Mouse (Mus musculus): ENCODE measurements at regions not wholly inside any gene's neighbourhood (a gene's known extent, or its start where the extent isn't known, plus 50 kb on each side); places are given as distances from the start of the nearest gene placed in this dataset.

DNA sequence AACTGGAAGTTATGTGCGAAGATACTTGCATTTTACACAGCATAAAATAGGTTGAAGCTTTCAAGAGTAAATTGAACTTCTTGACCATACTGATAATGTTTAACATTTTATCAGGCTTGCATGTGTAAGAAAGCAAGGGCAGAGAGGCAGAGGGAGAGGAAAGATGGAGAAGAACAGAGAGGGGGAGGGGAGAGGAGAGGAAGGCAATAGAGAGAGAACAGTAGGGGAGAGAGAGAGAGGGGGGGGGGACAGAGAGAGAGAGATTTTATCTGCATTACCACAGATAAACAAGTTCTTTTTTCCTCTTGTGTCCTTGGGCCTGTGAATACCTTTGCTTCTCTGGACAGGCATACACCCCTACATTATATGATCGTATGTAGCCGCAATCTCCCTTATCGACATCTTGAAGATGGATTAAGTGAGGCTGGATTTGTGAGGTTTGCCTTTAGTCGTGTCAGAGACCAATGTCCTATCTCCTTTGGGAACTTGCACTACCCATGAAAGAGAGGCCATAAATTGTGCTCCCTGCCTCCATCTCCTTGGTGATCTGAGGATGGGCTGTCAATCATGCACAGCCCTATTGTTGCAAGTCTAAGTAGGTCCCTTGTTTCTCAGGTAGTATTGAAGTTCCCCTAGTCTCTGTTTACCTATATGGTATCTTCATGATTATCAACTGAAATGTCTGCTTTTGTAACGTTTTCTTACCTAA is 217.7 kb downstream of the Gm11146 start:
- Histone ChIP-seq H3K27ac (ENCODE audit: insufficient read depth, low read depth, low read length) (no peak overlapping the region), H3K27me3 (replicated peaks; ENCODE audit: control insufficient read depth, insufficient read depth, low read length) (no peaks in the 10 kb centered on the region), H3K36me3 (ENCODE audit: control insufficient read depth, insufficient read depth, low read length) (no peaks in the 10 kb centered on the region), H3K4me3 (ENCODE audit: insufficient read depth, low read depth, low read length) (no peak overlapping the region), H3K4me1 (ENCODE audit: control insufficient read depth, insufficient read depth, low read length) (0 out of 2 replicates have a peak, but pooled peaks cover 3% of the 10 kb centered on the region)
- no peak for TF ChIP-seq POLR2A (IDR thresholded peaks at IDR 0.05; ENCODE audit: low read depth, low read length)
- TF ChIP-seq CTCF (conservative IDR thresholded peaks at IDR 0.05; ENCODE audit: insufficient read depth, insufficient read length, low read depth, low read length): no peak
- DNase-seq: no peak
- WGBS: 87% methylated on average over 6 of the region's 6 CpGs

DNA sequence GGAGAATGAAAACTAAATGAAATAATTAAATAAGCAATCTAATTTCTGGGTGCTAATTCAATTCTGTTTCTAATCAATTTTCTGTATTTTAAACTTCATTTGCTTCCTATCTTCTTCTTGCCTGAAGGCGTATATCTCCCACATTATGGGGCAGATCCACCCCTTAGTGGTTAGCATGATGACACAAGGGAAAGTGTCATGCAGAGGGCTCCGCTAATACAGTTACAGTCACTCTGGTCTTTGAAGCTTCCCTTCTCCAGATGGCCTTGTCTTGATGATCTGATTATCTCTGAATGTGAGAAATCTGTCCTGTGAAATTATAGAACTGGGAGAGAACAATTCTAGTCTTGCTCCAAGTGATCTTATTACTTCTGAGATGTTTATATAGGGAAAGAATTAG is 219.1 kb downstream of the Gm11146 start:
- no peak overlapping the region for H3K4me3 ChIP-seq (ENCODE audit: insufficient read depth, low read depth, low read length)
- no peak overlapping the region for H3K27ac ChIP-seq (ENCODE audit: insufficient read depth, low read depth, low read length)
- DNase-seq: no peak
- H3K36me3 ChIP-seq (ENCODE audit: control insufficient read depth, insufficient read depth, low read length): no peaks in the 10 kb centered on the region
- 96% methylated on average over 2 of the region's 2 CpGs for WGBS
- 0 out of 2 replicates have a peak, but pooled peaks cover 3% of the 10 kb centered on the region for H3K4me1 ChIP-seq (ENCODE audit: control insufficient read depth, insufficient read depth, low read length)
- H3K27me3 ChIP-seq (replicated peaks; ENCODE audit: control insufficient read depth, insufficient read depth, low read length): no peaks in the 10 kb centered on the region
- TF ChIP-seq CTCF (conservative IDR thresholded peaks at IDR 0.05; ENCODE audit: insufficient read depth, insufficient read length, low read depth, low read length) (no peak), POLR2A (IDR thresholded peaks at IDR 0.05; ENCODE audit: low read depth, low read length) (no peak)

DNA sequence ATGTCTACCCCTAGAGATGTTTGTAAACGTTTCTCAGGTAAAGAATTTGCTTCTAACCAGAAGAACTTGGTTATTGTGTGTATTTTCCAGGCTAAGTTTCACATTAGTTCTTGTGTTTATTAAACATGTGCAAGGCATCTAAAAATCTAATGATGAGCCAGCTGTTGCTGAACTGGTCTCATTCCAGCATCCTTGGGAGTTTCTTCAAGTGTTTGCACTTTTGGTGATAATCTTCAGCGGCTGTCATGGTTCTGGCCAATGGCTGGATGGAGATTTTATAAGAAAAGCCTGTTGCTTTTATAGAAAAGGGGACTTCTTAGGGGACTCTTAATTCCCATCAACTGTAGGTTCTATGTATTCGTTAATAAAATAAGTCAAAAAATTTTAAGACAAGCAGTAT is 229.1 kb downstream of the Gm11146 start:
- Histone ChIP-seq H3K27ac (ENCODE audit: insufficient read depth, low read depth, low read length) (no peak overlapping the region), H3K36me3 (ENCODE audit: control insufficient read depth, insufficient read depth, low read length) (no peaks in the 10 kb centered on the region), H3K4me1 (ENCODE audit: control insufficient read depth, insufficient read depth, low read length) (no peaks in the 10 kb centered on the region), H3K27me3 (replicated peaks; ENCODE audit: control insufficient read depth, insufficient read depth, low read length) (no peaks in the 10 kb centered on the region), H3K4me3 (ENCODE audit: insufficient read depth, low read depth, low read length) (no peak overlapping the region)
- no peak for DNase-seq
- TF ChIP-seq CTCF (conservative IDR thresholded peaks at IDR 0.05; ENCODE audit: insufficient read depth, insufficient read length, low read depth, low read length) (no peak), POLR2A (IDR thresholded peaks at IDR 0.05; ENCODE audit: low read depth, low read length) (no peak)
- WGBS: 79% methylated on average over 3 of the region's 3 CpGs

DNA sequence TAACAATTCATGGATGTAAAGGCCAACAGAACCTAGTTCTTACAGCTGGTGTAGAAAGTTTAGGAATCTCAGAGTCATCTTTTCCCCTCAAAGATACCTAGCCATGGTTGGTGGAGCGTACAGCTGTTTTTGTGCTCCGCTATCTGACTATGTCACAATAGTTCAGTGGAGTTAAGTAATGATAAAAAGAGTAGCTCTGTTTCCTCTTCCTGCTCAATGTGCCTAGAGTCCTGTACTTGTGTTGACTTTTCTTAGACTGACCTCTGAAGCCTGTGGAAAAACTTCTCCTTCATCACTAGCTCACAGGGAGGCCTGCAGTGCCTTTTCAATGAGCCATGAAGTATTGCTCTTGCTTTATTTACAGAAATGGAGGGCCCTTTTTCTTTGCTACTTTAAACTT is 232.1 kb downstream of the Gm11146 start:
- H3K27me3 ChIP-seq (replicated peaks; ENCODE audit: control insufficient read depth, insufficient read depth, low read length): no peaks in the 10 kb centered on the region
- H3K4me1 ChIP-seq (ENCODE audit: control insufficient read depth, insufficient read depth, low read length): no peaks in the 10 kb centered on the region
- TF ChIP-seq CTCF (conservative IDR thresholded peaks at IDR 0.05; ENCODE audit: insufficient read depth, insufficient read length, low read depth, low read length) (no peak), POLR2A (IDR thresholded peaks at IDR 0.05; ENCODE audit: low read depth, low read length) (no peak)
- H3K27ac ChIP-seq (ENCODE audit: insufficient read depth, low read depth, low read length): no peak overlapping the region
- no peak overlapping the region for H3K4me3 ChIP-seq (ENCODE audit: insufficient read depth, low read depth, low read length)
- H3K36me3 ChIP-seq (ENCODE audit: control insufficient read depth, insufficient read depth, low read length): no peaks in the 10 kb centered on the region
- DNase-seq: no peak
- 86% methylated on average over 2 of the region's 2 CpGs for WGBS

DNA sequence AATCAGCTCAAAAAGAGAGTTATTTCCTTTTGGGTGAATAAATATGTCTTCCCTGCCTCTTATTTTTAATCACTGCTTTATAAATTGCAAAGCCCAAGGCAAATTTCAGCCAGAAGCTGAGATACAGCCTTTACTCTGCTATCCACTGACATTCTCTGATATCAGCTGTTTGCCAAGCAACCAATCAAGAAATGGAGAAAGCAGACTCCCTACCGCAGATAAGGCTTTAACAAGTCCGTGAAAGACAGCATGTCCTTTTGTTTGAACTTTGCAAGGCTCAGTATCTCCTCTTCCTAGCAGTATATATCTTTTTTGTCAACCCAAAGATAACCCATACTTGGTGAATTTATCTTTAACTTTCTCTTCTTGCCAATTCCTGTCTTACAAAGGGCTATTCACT is 236.6 kb downstream of the Gm11146 start:
- no peak for DNase-seq
- no peak overlapping the region for H3K4me3 ChIP-seq (ENCODE audit: insufficient read depth, low read depth, low read length)
- H3K27me3 ChIP-seq (replicated peaks; ENCODE audit: control insufficient read depth, insufficient read depth, low read length): no peaks in the 10 kb centered on the region
- no peak overlapping the region for H3K27ac ChIP-seq (ENCODE audit: insufficient read depth, low read depth, low read length)
- TF ChIP-seq POLR2A (IDR thresholded peaks at IDR 0.05; ENCODE audit: low read depth, low read length) (no peak), CTCF (conservative IDR thresholded peaks at IDR 0.05; ENCODE audit: insufficient read depth, insufficient read length, low read depth, low read length) (no peak)
- no peaks in the 10 kb centered on the region for H3K4me1 ChIP-seq (ENCODE audit: control insufficient read depth, insufficient read depth, low read length)
- WGBS: 86% methylated on average over 2 of the region's 2 CpGs
- H3K36me3 ChIP-seq (ENCODE audit: control insufficient read depth, insufficient read depth, low read length): no peaks in the 10 kb centered on the region

DNA sequence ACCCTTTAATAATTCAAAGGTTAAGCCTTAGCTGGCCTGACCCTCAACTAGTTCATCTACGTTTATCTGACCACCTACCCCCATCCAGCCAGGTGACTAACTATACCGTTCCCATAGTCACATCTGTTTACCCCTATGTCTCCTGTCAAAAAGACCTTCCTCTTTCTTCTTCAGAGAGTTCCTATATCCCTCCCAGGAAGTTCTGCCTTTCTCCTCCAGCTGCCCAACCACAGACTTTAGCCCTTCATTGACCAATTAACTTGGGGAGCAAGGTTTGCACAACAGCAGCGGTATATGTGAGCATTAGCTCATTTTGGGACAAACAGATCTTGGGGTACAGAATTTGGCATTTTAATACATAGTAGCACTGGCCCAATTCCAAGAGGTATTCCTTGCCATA is 237.5 kb downstream of the Gm11146 start:
- H3K4me3 ChIP-seq (ENCODE audit: insufficient read depth, low read depth, low read length): no peak overlapping the region
- TF ChIP-seq CTCF (conservative IDR thresholded peaks at IDR 0.05; ENCODE audit: insufficient read depth, insufficient read length, low read depth, low read length) (no peak), POLR2A (IDR thresholded peaks at IDR 0.05; ENCODE audit: low read depth, low read length) (no peak)

DNA sequence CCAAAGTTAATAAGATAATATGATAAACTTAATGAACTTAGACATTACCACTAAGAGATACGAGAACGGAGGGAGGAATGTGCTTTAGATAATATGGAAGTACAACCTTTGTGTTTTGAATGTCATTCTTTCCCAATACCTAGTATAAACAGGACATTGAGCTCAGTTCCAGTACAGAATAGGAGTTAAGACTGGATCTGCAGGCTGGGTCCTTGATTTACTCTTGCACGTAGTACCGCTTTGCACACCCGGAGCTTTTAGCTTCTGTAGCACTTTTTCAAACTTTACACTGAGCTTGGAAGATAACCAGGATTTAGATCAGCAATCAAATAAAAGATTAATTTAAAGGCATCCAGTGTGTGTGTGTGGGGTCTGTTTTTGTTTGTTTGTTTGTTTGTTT is 242.7 kb downstream of the Gm11146 start:
- Histone ChIP-seq H3K27ac (ENCODE audit: insufficient read depth, low read depth, low read length) (no peak overlapping the region), H3K36me3 (ENCODE audit: control insufficient read depth, insufficient read depth, low read length) (no peaks in the 10 kb centered on the region), H3K27me3 (replicated peaks; ENCODE audit: control insufficient read depth, insufficient read depth, low read length) (no peaks in the 10 kb centered on the region), H3K4me3 (ENCODE audit: insufficient read depth, low read depth, low read length) (no peak overlapping the region), H3K4me1 (ENCODE audit: control insufficient read depth, insufficient read depth, low read length) (0 out of 2 replicates have a peak, but pooled peaks cover 2% of the 10 kb centered on the region)
- no peak for DNase-seq
- TF ChIP-seq CTCF (conservative IDR thresholded peaks at IDR 0.05; ENCODE audit: insufficient read depth, insufficient read length, low read depth, low read length) (no peak), POLR2A (IDR thresholded peaks at IDR 0.05; ENCODE audit: low read depth, low read length) (no peak)
- WGBS: 90% methylated on average over 5 of the region's 5 CpGs

More for the DNA sequence above, 237.5 kb downstream of the Gm11146 start:
- Histone ChIP-seq H3K27ac (ENCODE audit: insufficient read depth, low read depth, low read length) (no peak overlapping the region), H3K27me3 (replicated peaks; ENCODE audit: control insufficient read depth, insufficient read depth, low read length) (no peaks in the 10 kb centered on the region), H3K36me3 (ENCODE audit: control insufficient read depth, insufficient read depth, low read length) (no peaks in the 10 kb centered on the region), H3K4me1 (ENCODE audit: control insufficient read depth, insufficient read depth, low read length) (no peaks in the 10 kb centered on the region)
- no peak for DNase-seq
- 88% methylated on average over 3 of the region's 3 CpGs for WGBS

Data from kidney, adult 2 months (tissue).